Mouse (Mus musculus): Measurements from ENCODE around the gene Gm11042.

Gm11042 gene

GRCm38 (mm10) chr12:74290983-74291382 is 25.2 kb downstream of the Gm11042 start:
- no peak for ATAC-seq (ENCODE audit: insufficient number of reproducible peaks, low FRiP score, low TSS enrichment)

GRCm38 (mm10) chr12:74284685-74285054 is 31.5 kb downstream of the Gm11042 start:
- ATAC-seq (ENCODE audit: insufficient number of reproducible peaks, low FRiP score, low TSS enrichment), result peak; percentile 81

GRCm38 (mm10) chr12:74284020-74284684 is 32.0 kb downstream of the Gm11042 start:
- ATAC-seq (ENCODE audit: insufficient number of reproducible peaks, low FRiP score, low TSS enrichment), result peak; percentile 62

GRCm38 (mm10) chr12:74282846-74283245 is 33.3 kb downstream of the Gm11042 start:
- no peak for ATAC-seq (ENCODE audit: insufficient number of reproducible peaks, low FRiP score, low TSS enrichment)

- ATAC-seq (ENCODE audit: insufficient number of reproducible peaks, low FRiP score, low TSS enrichment), result no peak
These were observed 34.8 kb downstream of the Gm11042 start for GRCm38 (mm10) chr12:74281403-74281802.

- no peak for ATAC-seq (ENCODE audit: insufficient number of reproducible peaks, low FRiP score, low TSS enrichment)
These were observed 38.9 kb downstream of the Gm11042 start for GRCm38 (mm10) chr12:74277265-74277664.

GRCm38 (mm10) chr12:74272545-74272944 is 43.6 kb downstream of the Gm11042 start:
- no peak for ATAC-seq (ENCODE audit: insufficient number of reproducible peaks, low FRiP score, low TSS enrichment)

- no peak for ATAC-seq (ENCODE audit: insufficient number of reproducible peaks, low FRiP score, low TSS enrichment)
These were observed 47.4 kb downstream of the Gm11042 start for GRCm38 (mm10) chr12:74268644-74269285.

GRCm38 (mm10) chr12:74267049-74267448 is 49.1 kb downstream of the Gm11042 start:
- no peak for ATAC-seq (ENCODE audit: insufficient number of reproducible peaks, low FRiP score, low TSS enrichment)
